Mouse (Mus musculus) adrenal gland, postnatal 4 days (tissue): ENCODE data around the gene Zfp697. TPM values are rescaled to one million over a fixed set of nuclear protein-coding genes. Genes with fewer than 3 reads are reported as not detected.
"Not testable (repeated sequence)": the region's sequence is repeated elsewhere in the genome, so short reads cannot be mapped to it uniquely, and the experiment has no call there.

Source experiments
- DNase-seq, 2 experiments: peaks; one replicate each; pipeline ENCODE4 v3.0.0; 2021 to 2022; ENCODE audit warnings: low spot score in 2 of 2, mixed read lengths in 2 of 2
- total RNA-seq, 2 experiments: library from RNA; stranded (reverse); gene quantifications; 2 replicates each; pipeline ENCODE4 v1.2.3; 2021

Zfp697 gene
- total RNA-seq, 2 experiments from 2014 or later: 5.6 to 9.4 TPM

GRCm38 (mm10) chr3:98616244-98616643 is 234.0 kb downstream of the Zfp697 start:
- not testable (repeated sequence) for DNase-seq

DNA sequence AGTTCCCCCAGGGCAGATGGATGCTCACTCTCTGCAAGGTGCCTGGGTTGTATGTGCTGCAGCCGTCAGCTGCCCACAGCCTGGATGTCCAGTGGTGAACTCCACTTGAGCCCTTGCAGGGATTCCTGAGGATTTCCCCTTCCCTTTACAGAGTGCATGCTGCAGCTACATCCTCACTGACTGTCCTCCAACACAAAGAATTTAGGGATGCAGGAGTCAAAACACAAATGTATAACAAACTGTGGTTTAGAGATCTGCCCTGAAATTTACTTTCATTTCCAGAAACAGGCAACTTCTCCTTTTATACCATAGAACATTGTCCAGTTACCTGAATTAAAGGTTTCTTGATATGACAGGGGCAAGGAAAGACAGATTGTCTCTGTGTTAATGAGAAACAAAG is 234.5 kb downstream of the Zfp697 start:
- DNase-seq: not testable (repeated sequence)

DNA sequence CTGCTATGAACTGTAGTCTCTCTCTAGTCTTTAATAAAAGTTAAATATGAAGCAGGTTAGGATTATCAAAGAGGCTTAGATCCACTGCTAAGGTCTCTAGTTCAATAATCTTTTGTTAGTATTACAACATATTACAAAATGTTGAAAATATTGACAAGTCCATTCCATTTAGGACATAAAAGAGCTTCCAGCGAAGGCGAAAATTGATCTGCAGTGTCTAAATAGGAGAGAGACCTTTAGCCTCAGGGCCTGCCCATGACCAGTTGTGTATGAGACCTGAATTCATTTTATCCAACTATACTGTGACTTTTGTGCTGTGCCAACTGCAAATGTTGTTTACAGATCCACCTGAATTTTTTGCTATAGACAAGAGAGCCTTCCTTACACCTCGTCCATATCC is 247.4 kb downstream of the Zfp697 start:
- no peak for DNase-seq

- DNase-seq: no peak
Measured at GRCm38 (mm10) chr3:98630152-98630551, 247.9 kb downstream of the Zfp697 start, which contains the start of gene Hsd3b5. Gene Hsd3b5 (minus strand): TSS chr3:98630252.

DNA sequence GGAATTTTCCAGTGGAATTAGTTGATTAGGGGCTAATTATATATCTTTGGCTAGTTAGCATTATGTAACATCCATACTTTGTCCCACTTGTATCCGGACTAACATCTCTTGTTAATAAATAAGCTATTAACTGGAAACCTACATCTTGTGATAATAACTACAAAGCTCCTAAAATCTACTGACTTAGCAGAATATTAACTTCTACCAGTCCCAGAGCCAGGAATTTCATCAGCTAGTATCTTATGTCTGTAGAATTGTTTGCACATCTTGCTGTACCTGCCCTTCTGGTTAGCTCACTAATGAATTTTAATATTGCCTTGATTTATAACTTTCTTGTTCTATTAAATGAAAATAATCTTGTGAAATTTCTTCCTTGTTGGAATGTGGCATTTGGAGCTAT is 252.9 kb downstream of the Zfp697 start:
- no peak for DNase-seq

GRCm38 (mm10) chr3:98680786-98681185 is 298.5 kb downstream of the Zfp697 start:
- no peak for DNase-seq

GRCm38 (mm10) chr3:98682401-98682800 is 300.1 kb downstream of the Zfp697 start:
- no peak for DNase-seq

DNA sequence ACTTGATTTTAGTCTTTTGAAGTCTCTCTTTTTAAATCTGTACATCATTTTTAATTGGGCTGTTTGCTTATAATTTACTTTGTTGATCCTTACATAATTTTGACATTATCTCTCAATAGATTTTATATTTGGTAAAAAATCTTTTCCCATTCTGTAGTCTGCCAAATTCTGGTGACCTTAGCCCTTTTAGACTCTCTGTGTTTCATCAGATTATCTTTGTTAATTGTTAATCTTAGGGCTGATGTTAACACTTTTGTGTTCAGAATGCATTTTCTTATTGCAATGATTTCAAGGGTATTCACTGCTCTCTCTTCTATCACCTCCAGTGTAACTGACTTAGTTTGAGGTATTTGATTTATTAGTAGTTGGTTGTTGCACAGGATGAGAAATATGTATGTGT is 338.5 kb downstream of the Zfp697 start:
- no peak for DNase-seq

DNA sequence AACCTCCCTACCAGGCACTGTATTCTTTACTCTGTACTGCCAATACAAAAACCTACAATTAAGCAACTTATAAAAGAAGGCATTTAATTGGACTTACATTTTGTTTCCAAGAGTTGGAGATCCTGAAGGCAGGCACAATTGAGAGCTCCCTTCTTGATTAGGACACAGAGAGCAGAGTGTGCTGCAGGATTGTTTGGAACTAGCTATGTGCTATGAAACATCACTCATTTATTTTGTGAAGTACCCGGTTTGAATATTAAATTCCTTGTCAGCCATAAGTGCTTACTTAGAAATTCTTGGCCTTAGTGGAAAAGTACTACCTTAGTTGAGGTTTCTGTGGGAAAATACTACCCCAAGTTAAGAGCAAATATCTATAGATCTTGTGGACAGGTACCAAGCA is 342.1 kb downstream of the Zfp697 start, which contains the start of gene Hsd3b2:
Hsd3b2 (minus strand) TSS at position 168 of the 400 bp plus-strand sequence.
- no peak for DNase-seq

DNA sequence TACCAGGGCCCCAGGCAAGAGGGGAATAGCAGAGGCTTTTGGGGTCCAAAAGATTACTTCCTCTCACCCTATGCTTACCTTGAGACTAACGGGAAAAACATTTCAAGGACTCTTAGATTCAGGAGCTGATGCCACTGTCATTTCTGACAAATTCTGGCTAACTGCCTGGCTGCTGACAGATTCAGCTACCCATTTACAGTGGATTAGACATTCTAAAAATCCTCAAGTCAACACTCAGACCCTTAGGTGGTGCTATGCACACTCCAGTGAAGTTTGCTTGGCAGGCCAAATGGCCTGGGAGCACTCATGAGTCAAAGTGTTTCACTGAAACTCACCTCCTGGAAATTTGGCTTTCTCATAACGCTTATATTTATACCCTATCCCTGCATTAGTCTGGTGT is 344.0 kb downstream of the Zfp697 start:
- DNase-seq: no peak

- no peak for DNase-seq
Measured at GRCm38 (mm10) chr3:98733724-98734123, 351.5 kb downstream of the Zfp697 start.

DNA sequence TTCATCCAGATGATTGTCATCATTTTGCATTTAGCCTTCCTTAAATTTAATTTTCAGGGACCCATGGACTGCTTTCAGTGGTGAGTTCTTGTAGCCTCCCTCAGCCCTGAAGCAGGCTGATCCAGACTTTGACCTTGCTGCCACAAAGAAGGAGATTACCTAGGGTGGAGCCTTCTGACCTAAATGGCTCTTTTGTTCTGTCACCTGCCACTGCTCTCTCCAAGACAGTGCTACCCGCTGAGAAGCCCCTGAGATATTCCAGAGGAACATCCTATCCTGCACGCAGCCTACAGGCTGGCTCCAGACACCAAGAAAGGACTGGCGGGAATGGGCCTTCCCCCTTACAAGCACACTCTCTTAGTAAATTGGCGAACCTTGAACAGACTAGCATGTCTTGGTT is 352.1 kb downstream of the Zfp697 start:
- no peak for DNase-seq

DNA sequence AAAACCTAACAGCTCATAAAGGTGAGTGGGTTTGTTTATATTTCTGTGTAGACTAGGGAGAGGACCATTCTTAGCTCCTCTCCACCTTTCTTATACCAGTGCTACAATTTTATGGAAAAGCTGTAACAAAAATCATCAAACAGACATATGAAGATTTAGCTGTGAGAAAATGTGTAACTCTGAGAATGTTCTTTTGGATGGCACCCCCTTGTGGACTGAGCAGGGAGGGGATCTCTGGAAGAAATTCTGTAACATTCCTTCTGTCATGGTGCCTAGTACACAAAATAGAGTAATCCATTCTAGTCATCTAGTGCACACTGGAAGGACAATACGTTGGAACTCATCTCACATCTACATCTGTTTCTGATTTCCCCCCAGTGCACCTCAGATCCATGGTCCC is 358.8 kb downstream of the Zfp697 start:
- DNase-seq: not testable (repeated sequence)

DNA sequence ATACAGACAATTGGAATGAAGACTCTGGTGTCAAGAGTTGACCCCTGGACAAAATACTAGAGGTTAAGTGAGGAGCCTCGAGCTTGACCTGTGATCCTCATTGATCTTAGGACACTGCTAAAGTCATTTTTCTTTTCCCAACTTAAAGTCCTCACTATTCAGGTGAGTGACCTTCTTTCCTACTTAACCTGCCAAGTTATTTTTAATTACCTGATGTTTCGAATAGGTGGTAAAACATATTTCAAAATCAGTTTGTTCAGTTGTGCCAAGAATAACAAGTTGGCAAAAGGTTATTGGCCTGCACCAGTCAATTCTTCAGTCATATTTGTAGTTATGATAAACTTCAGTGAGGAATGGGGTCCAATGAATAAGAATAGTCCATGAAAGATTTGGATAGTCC is 369.9 kb downstream of the Zfp697 start:
- DNase-seq: no peak

DNA sequence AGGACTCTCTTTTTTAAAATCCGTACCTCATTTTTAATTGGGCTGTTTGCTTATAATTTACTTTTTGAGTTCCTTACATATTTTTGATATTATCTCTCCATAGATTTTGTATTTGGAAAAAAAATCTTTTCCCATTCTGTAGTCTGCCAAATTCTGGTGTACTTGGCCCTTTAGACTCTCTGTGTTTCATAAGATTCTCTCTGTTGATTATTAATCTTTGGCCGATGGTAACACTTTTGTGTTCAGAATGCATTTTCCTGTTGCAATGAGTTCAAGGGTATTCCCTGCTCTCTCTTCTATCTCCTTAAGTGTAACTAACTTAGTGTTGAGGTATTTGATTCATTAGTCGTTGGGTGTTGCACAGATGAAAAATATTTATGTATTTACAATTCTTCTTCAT is 374.6 kb downstream of the Zfp697 start:
- DNase-seq: no peak

DNA sequence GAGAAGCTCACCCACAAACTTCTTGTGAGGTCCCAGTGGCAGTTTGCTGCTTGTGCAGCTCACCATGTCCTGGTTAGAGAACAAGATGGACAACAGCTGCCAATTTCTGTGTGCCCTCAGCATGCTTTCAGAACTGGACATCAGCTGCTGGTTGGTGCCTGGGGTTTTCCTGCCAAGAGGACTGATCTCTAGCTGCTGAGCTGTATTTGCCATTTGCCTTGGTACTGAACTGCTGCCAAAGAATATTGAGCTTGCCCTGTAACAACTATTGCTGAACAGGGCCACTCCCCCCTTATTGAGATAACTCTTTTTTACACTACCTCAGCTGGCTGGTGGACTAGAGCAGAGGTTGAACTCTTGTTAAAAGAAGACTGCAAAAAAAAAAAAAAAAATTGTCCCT is 381.9 kb downstream of the Zfp697 start:
- no peak for DNase-seq

GRCm38 (mm10) chr3:98780921-98781320 is 398.7 kb downstream of the Zfp697 start:
- DNase-seq: no peak

GRCm38 (mm10) chr3:98782181-98782868 is 400.1 kb downstream of the Zfp697 start:
- DNase-seq: no peak

DNA sequence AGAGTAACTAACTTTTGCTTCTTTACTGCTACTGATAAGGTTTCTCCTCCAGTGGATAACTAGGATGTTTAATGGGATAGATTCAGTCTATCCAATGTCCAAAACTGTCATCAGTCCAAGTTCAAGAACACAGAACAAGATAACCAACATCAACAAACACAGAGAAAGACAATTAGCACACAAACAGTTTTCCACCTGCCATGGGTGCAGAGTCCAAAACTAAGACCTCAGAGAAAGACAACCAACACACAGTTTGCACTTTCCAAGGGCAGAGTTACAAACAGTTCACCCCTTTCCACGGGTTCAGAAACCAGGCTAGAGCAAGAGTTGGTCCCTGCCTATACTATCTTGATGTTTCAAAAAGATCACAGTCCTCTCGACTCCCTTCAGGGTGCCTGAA is 404.3 kb downstream of the Zfp697 start:
- no peak for DNase-seq
